Mouse (Mus musculus): Measurements from ENCODE around the gene Nrxn3.

Nrxn3 gene

GRCm38 (mm10) chr12:90196161-90196560 is 1473.5 kb downstream of the Nrxn3 start:
- no peak for DNase-seq

DNA sequence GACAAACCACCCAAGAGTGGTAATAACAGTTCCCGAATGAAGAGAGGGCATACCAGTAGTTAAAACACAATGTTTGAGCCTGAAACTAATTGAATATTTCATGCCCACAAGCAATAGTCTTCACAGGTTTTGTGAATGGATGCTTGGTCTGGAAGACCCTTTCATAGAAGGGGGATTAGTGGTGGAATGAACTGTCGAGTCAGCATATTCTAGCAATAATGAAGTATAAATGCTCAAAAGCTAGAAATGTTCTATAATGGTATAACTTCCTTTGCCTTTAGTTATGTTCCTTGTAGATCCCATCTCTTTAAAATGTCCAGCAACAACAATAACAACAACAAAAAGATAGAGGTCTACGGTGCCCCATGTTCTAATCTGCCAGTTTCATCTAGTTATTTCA is 1475.3 kb downstream of the Nrxn3 start:
- no peak for DNase-seq

DNA sequence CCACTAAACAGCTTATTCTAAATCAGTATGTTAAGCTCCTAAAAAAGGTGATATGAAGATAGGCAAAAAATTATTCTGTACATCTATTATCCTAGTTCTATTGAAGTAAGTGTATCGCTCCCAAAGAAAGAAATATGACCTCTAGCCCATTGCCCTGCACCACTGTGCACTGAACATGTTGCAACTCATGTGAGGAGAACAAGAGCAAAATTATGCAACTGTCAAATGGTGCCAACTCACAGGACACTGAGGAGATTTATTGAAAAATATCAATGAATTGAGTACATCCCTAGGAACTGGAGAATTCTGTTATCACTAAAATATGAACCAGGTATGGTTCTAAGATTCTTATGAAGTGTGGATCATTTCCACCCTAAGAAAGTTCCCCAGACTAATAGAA is 1479.8 kb downstream of the Nrxn3 start:
- DNase-seq, result no peak

DNA sequence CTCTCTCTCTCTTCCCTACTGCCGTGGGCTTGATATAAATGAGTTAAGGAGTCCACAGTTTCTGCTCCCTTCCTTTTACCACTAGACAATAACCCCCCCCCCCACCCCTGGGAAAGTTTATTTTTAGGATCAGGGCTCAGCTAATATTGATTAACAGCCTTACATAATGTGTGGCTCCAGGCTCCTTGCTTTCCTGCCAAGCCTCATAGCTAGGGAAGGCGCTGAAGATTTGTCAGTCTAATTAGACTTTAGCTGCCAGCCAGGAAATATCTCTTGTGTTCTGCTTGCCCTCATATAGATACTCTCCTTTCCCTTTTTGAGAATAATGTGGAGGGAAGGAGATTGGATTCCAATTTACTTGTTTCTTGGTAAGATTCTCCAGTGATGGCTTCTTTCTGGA is 1488.7 kb downstream of the Nrxn3 start:
- DNase-seq, result no peak

DNA sequence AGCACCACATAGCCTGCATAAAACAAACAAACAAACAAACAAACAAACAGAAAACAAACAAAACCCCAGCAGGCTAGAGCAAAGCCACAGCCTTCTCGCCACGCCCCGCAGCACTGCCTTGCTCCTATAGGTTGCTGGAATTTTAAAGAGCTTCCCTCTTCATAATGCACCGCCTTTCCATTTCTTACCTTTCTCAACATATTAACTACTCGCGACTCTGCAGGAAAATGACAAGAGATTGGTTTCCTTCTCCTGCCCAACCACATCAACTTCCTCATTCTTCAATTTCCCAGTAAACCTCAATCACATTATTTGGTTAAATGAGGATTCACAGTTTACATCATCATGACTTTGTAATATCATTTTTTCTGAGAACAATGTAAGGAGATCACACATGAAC is 1494.4 kb downstream of the Nrxn3 start:
- DNase-seq, result no peak

DNA sequence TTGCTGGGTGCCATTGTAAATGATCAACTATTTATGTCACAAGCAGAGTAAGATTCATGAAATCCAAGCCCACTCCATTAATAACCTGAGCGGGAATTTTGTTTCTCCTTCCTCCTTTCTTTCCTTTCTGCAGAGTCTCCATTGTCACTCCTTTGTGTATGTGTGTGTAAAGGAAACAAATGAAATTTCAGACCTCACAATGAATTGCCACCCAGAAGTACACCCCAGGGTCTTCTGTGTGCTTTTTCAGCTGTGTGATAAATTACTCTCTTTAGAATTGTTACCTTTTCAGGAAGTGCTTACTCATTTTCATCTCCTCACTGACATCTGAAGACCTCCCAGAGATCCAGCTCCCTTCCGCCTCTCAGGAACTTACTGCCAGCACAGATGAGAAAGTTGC is 1506.4 kb downstream of the Nrxn3 start:
- DNase-seq, result no peak

DNA sequence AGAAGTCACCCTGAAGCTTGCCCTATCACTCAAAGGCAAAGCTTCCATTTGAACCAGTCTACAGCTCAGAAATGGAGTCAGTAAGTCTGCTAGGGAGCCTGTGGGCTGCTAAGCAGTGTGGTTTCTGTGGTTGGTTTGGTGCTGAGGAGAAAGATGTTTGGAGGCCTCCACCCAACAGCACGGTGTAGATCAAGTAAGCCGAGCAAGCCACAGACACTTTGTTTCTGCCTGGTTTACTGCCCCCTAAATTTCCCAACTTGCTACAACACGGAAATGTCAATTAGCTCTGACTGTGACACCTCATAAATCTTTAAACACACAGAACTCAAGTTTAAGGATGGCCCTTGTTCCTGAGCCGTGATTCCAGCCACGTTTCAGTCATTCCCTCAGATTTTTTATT is 1513.4 kb downstream of the Nrxn3 start:
- no peak for DNase-seq

GRCm38 (mm10) chr12:90260301-90260700 is 1537.6 kb downstream of the Nrxn3 start:
- no peak for DNase-seq

GRCm38 (mm10) chr12:90268111-90268510 is 1545.4 kb downstream of the Nrxn3 start:
- no peak for DNase-seq

DNA sequence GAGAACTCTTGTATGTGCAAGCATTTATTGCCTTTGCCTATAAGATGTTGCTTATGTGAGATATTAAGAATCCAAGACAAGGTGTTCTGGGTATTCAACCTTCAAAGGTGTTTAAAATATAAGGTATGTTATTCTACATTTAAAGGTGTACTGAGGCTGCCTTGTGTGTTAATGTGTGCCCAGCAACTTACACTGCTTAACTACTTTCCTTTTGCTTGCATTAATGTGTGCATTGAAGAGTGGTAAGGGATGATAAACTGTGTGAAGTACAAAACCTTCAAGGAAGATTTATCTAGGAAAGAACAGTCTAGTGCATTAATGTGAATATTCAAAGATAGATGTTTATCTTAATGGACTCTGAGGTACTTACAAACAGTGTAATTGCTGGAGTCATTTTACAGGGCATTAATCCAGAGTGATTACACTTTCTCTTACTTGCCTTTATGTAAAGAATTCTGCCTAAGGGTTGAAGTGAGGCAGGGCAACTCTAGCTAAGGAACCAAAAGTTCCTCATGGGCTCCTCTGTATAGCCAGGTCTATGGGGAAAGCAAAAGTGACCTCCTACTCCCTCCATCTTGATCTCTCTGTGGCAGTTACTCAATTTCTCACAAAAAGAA is 1548.2 kb downstream of the Nrxn3 start:
- no peak for DNase-seq

DNA sequence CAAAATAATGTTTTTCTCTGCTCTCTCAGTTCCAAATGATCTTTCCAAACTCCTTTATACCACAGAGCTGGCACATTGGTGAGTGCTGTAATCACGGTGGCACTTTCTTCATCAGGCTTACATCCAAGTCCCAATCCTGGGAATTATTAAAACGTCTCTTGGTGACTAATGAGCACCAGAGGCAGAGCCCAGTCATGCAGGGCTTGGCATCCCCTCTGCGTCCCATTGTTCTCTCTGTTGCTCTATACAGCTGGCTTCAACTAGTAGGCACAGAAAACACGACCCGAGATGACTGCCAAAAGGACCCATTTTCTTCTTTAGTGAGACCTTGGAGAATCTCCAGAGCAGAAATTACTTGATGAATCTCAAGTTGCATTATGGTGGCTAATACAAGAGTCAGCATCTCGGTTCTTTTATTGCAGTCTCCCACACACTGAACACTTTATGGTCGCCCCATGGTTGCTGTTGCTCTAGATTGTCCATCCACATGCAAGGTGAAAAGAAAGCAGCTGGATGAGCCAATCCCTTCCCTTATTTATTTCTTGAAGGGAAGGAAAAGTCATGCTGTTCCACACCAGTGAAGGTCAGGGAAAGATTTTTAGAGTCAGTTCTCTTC is 1552.1 kb downstream of the Nrxn3 start:
- DNase-seq, result no peak

- no peak for DNase-seq
Measured at GRCm38 (mm10) chr12:90281236-90281635, 1558.6 kb downstream of the Nrxn3 start.

DNA sequence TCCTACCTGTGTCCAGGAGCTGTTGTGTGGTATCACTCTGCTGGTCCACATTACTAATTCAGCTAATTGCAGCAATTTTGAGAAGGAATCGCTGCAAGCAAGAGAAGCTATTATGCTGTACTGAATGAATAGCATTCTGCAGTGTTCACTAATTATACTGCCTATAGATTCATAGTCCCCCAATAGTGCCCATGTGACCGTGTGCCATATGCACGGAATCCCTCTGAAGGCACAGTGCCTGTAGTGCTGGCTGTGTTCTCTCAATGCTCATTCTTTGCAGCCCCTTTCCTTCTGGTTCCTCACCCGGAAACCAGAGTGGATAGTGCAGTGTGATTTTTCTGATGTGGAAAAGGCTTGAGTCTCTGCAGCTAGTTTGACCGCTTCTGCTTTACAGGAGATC is 1560.3 kb downstream of the Nrxn3 start:
- DNase-seq, result no peak

GRCm38 (mm10) chr12:90302671-90303070 is 1580.0 kb downstream of the Nrxn3 start:
- no peak for DNase-seq

DNA sequence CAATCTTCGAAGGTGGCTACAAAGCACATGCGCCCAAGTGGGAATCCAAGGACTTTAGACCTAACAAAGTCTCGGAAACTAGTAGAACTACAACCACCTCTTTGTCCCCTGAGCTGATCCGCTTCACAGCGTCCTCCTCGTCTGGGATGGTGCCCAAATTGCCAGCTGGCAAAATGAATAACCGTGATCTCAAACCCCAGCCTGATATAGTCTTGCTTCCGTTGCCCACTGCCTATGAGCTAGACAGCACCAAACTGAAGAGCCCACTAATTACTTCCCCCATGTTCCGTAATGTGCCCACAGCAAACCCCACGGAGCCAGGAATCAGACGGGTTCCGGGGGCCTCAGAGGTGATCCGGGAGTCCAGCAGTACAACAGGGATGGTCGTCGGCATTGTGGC is 1609.1 kb downstream of the Nrxn3 start:
- DNase-seq, result no peak

DNA sequence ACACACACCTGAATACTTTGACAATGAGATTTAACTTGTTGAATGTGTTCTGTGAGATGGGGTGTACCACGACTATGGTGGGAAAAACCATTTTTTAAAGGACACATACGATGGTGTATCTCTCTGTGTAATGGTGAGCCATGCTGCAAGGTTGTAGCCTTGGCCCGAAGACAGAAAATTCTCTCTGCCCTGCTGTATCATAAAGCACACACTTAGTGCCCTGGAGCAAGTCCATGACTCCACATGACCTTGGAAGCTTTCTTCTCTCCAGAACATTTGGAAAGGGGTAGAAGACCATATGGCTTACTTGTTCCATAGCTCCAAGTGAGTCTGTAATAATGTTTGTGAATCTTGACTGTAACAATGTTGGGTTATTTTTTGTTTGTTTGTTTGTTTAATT is 1609.8 kb downstream of the Nrxn3 start:
- DNase-seq, result no peak

DNA sequence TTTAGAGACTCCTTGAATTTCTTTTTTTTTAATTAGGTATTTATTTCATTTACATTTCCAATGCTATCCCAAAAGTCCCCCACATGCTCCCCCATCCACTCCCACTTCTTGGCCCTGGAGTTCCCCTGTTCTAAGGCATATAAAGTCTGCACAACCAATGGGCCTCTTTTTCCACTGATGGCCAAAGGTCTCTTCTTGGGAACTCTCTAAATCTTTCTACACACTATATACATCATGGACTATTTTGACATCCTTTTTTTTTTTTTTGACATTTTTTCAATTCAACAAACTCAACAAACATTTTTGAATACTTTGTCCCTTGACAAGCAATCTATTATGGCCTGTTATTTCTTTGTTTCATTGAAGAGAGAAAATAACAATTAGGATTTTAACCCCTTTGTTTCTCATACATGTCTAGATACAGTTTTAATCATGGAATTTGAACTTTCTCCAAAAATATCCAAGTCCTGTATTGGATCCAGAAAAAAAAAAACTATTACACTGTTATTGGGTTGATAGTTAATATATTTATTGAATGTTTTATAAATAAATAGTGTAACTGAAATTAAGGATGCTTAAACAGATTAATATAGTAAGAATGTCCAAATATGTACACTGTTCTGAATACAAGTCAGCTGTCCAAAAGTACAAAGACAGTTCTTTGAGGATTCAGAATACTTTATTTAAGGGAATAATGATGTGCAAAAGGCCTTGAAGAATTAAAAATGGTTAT is 1615.0 kb downstream of the Nrxn3 start:
- no peak for DNase-seq

DNA sequence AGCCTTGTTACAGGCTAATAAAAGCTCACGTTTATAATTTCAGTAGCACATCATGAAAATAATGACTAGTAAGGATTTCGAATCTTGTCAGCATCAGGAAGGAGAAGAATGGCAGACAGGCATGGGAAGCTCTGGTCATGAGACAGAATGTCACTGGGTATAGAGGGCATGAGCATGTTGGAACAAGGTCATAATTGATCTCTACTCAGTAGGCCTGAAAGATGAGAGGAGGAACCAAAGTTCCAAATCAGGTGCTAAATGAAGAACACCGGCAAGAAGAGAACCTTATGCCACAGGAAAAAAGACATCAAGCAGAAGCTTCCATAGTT is 1615.5 kb downstream of the Nrxn3 start:
- DNase-seq, result no peak
